Mouse (Mus musculus) lung, postnatal 0 days (tissue): ENCODE data around the gene Scd4. TPM values are rescaled to one million over a fixed set of nuclear protein-coding genes. Genes with fewer than 3 reads are reported as not detected.

Source experiments
- ATAC-seq: fragments of 200-750 bp; cut with Nextera tagmentation; 2 replicates; pipeline ENCODE4 v1.8.0; 2017; ENCODE audit warnings: moderate library complexity
- DNase-seq: peaks from one replicate; pipeline ENCODE4 v3.0.0-alpha.2; 2016; ENCODE audit warnings: low spot score
- H3K27ac ChIP-seq: fragments of 300-500 bp; sonication (generic); 2 replicates; pipeline ENCODE4 v1.5.1; 2014; ENCODE audit warnings: antibody characterized with exemption, mild to moderate bottlenecking, low read length, mixed read lengths
- H3K27me3 ChIP-seq: fragments of 300-500 bp; sonication (generic); replicated peaks from 2 replicates; pipeline ENCODE4 v1.6.1; 2014; ENCODE audit warnings: low read length, mixed read lengths; ENCODE audit not compliant: insufficient read depth
- H3K36me3 ChIP-seq: fragments of 300-500 bp; sonication (generic); 2 replicates; pipeline ENCODE4 v1.6.1; 2014; ENCODE audit warnings: low read length, mixed read lengths; ENCODE audit not compliant: insufficient read depth
- H3K4me1 ChIP-seq: fragments of 300-500 bp; sonication (generic); 2 replicates; pipeline ENCODE4 v1.6.1; 2014; ENCODE audit warnings: antibody characterized with exemption, low read depth, low read length, mixed read lengths; ENCODE audit not compliant: insufficient read depth
- H3K4me2 ChIP-seq: fragments of 300-500 bp; sonication (generic); replicated peaks from 2 replicates; pipeline ENCODE4 v1.6.1; 2014; ENCODE audit warnings: low read depth, mild to moderate bottlenecking, low read length, moderate library complexity, mixed read lengths
- H3K4me3 ChIP-seq: fragments of 300-500 bp; sonication (generic); 2 replicates; pipeline ENCODE4 v1.5.1; 2014; ENCODE audit warnings: low read depth, low read length
- H3K9ac ChIP-seq: fragments of 300-500 bp; sonication (generic); replicated peaks from 2 replicates; pipeline ENCODE4 v1.6.1; 2014; ENCODE audit warnings: low read depth, mild to moderate bottlenecking
- H3K9me3 ChIP-seq: fragments of 300-500 bp; sonication (generic); 2 replicates; pipeline ENCODE4 v1.6.1; 2016; ENCODE audit warnings: low read length, mixed read lengths
- CTCF ChIP-seq: IDR thresholded peaks from 2 replicates; pipeline ENCODE4 v1.5.1; 2016; ENCODE audit warnings: antibody characterized with exemption, mild to moderate bottlenecking
- EP300 ChIP-seq: IDR thresholded peaks from 2 replicates; pipeline ENCODE4 v1.6.1; 2016; ENCODE audit warnings: antibody characterized with exemption, mild to moderate bottlenecking, control low read depth
- WGBS: fragments of 180-500 bp; shearing (Covaris S2); extraction: QIAGEN DNeasy Blood & Tissue Kit; methylation state at CpG from one replicate; pipeline ENCODE4 v1.1.7; 2014; 5-methylcytosine and 5-hydroxymethylcytosine counted together
- polyA plus RNA-seq: library from polyadenylated mRNA; unstranded; fragments of >200 nt; fragmentation: Nextera tagmentation; extraction: Ambion mirVana; gene quantifications from 2 replicates; pipeline ENCODE4 v1.2.1, GENCODE M21; 2015

Scd4 gene
- polyA plus RNA-seq, 1 experiment from 2014 or later: 0.53 TPM

DNA sequence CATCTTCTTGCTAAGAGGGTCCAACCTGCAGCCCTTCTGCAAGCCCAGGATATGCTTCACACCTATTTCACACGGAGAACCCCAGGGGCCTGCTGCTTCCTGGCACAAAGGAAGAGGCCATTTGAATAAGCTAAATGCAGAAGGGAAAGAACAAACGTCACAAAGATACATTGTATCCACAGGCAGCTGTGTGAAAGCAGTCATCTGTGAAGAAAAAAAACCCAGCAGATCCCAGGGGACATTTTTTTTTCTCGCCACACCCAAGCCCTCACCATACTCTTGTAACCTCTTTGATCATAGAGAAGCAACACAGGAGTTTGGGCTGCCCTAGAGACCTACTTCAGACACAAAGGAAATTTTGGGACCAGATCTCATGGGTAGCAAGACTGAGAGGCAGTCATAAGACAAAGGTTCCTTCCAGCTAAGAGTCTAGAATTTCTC is 43.6 kb downstream of the Scd4 start:
- Histone ChIP-seq H3K4me3 (no peak overlapping the region), H3K9me3 (no peaks in the 10 kb centered on the region), H3K4me1 (no peaks in the 10 kb centered on the region; the same call in 1 of the 2 replicates), H3K27me3 (no peaks in the 10 kb centered on the region), H3K27ac (no peak overlapping the region), H3K36me3 (no peaks in the 10 kb centered on the region), H3K9ac (no peak overlapping the region), H3K4me2 (no peak overlapping the region)
- ATAC-seq (no peak), DNase-seq (no peak)
- TF ChIP-seq CTCF (no peak), EP300 (no peak)
- WGBS: 28% methylated on average over 3 of the region's 3 CpGs

- Histone ChIP-seq H3K9ac (no peak overlapping the region), H3K4me1 (no peaks in the 10 kb centered on the region; the same call in 1 of the 2 replicates), H3K36me3 (no peaks in the 10 kb centered on the region), H3K4me3 (no peak overlapping the region), H3K9me3 (no peaks in the 10 kb centered on the region), H3K4me2 (no peak overlapping the region), H3K27me3 (no peaks in the 10 kb centered on the region), H3K27ac (no peak overlapping the region)
- WGBS: 44% methylated on average over 4 of the region's 5 CpGs
- ATAC-seq (peak; percentile 40), DNase-seq (no peak)
- TF ChIP-seq EP300 (no peak), CTCF (no peak)
These were observed 44.9 kb downstream of the Scd4 start for GRCm38 (mm10) chr19:44377629-44378375.

DNA sequence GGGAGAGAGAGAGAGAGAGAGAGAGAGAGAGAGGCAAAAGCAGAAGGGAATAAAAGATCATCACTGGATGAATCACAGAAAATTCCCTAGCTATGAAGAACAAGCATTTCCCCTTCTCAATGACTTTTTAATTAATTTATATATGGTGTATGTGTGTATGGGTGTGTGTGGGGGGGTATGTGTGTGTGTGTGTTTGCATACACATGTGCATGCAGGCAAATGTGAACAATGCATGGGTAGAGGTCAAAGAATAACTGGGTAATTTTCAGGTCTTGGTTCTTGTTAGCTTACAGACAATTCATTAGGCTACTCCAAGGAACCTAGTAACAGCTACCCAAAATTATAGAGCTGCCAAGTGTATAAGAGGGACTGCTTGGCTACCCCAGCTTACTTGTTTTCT is 46.2 kb downstream of the Scd4 start:
- no peaks in the 10 kb centered on the region; the same call in 1 of the 2 replicates for H3K4me1 ChIP-seq
- no peak overlapping the region for H3K4me2 ChIP-seq
- ATAC-seq (no peak), DNase-seq (no peak)
- no peaks in the 10 kb centered on the region for H3K27me3 ChIP-seq
- H3K9me3 ChIP-seq: no peaks in the 10 kb centered on the region
- TF ChIP-seq CTCF: no peak
- TF ChIP-seq EP300: no peak
- no peaks in the 10 kb centered on the region for H3K36me3 ChIP-seq
- H3K9ac ChIP-seq: no peak overlapping the region
- no peak overlapping the region for H3K4me3 ChIP-seq
- no peak overlapping the region for H3K27ac ChIP-seq

DNA sequence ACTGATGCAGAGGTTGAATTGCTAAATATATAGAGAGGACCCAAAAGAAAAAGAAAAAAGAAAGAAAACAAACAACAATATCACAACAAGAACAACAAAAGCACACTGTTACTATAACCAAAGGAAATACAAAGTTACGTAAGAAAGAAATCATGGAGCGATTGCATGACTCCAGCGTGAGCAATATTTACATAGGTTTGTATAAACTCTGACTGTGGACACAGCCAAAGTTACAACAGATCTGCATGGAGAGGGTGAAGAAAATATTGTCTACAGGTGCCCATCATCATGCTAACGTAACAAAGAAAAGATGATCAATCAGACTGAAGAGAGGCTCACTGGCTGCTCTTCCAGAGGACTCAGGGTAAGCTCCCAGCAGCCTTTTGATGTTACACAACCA is 47.2 kb downstream of the Scd4 start:
- Histone ChIP-seq H3K36me3 (no peaks in the 10 kb centered on the region), H3K4me2 (no peak overlapping the region), H3K4me1 (no peaks in the 10 kb centered on the region; the same call in 1 of the 2 replicates), H3K27me3 (no peaks in the 10 kb centered on the region), H3K4me3 (no peak overlapping the region), H3K27ac (no peak overlapping the region), H3K9ac (no peak overlapping the region), H3K9me3 (no peaks in the 10 kb centered on the region)
- DNase-seq (peak; percentile 64), ATAC-seq (peak; percentile 70)
- WGBS: 46% methylated on average over 4 of the region's 4 CpGs
- TF ChIP-seq CTCF (no peak), EP300 (peak; percentile 57)

- Histone ChIP-seq H3K4me2 (no peak overlapping the region), H3K27ac (no peak overlapping the region), H3K36me3 (no peaks in the 10 kb centered on the region), H3K9me3 (no peaks in the 10 kb centered on the region), H3K27me3 (no peaks in the 10 kb centered on the region), H3K9ac (no peak overlapping the region), H3K4me1 (no peaks in the 10 kb centered on the region; the same call in 1 of the 2 replicates), H3K4me3 (no peak overlapping the region)
- WGBS: 83% methylated on average over 12 of the region's 12 CpGs
- no peak for DNase-seq
- no peak for TF ChIP-seq CTCF
- no peak for TF ChIP-seq EP300
- no peak for ATAC-seq
These were observed 49.9 kb downstream of the Scd4 start for GRCm38 (mm10) chr19:44382682-44383321.

- no peak overlapping the region for H3K4me3 ChIP-seq
- H3K4me1 ChIP-seq: 0 out of 2 replicates have a peak, but pooled peaks cover 6% of the 10 kb centered on the region
- H3K9ac ChIP-seq: no peak overlapping the region
- H3K27ac ChIP-seq: no peak overlapping the region
- no peaks in the 10 kb centered on the region for H3K27me3 ChIP-seq
- no peaks in the 10 kb centered on the region for H3K9me3 ChIP-seq
- ATAC-seq: no peak
- no peak for DNase-seq
- no peaks in the 10 kb centered on the region for H3K36me3 ChIP-seq
- TF ChIP-seq CTCF (no peak), EP300 (no peak)
- 69% methylated on average over 6 of the region's 6 CpGs for WGBS
- no peak overlapping the region for H3K4me2 ChIP-seq
These were observed 53.1 kb downstream of the Scd4 start for GRCm38 (mm10) chr19:44385887-44386498.
